Mouse (Mus musculus): Measurements from ENCODE around the gene Asb6. TPM values are rescaled to one million over a fixed set of nuclear protein-coding genes. Genes with fewer than 3 reads are reported as not detected.

Gene Asb6
- total and polyA plus RNA-seq, 3 experiments, result 50.1 to 54.6 TPM; not detected in 1

- TF ChIP-seq RCOR1 (IDR thresholded peaks at IDR 0.05; ENCODE audit: low read depth, low read length), result no peak
- TF ChIP-seq HCFC1 (IDR thresholded peaks at IDR 0.05; ENCODE audit: low read depth, low read length), result no peak
- TF ChIP-seq UBTF (IDR thresholded peaks at IDR 0.05; ENCODE audit: borderline replicate concordance, insufficient read depth, low read depth, low read length), result no peak
- no peak for TF ChIP-seq EP300 (IDR thresholded peaks at IDR 0.05; ENCODE audit: low read depth in 1 of 2, low read length in 2 of 2)
- TF ChIP-seq KAT2A (conservative IDR thresholded peaks at IDR 0.05; ENCODE audit: low read depth, low read length), result no peak
- TF ChIP-seq POLR2AphosphoS2 (IDR thresholded peaks at IDR 0.05; ENCODE audit: low read length), result no peak
- no peak for TF ChIP-seq ELF1 (IDR thresholded peaks at IDR 0.05; ENCODE audit: low read depth, low read length)
- TF ChIP-seq SIN3A (IDR thresholded peaks at IDR 0.05; ENCODE audit: low read length), result no peak
- no peak for TF ChIP-seq MAZ (IDR thresholded peaks at IDR 0.05; ENCODE audit: low read depth, low read length)
- TF ChIP-seq TAL1 (IDR thresholded peaks at IDR 0.05; ENCODE audit: low read length), result no peak
- peak; percentile 66 for TF ChIP-seq RAD21 (IDR thresholded peaks at IDR 0.05; ENCODE audit: low read depth, low read length)
- no peak for TF ChIP-seq MEF2A (IDR thresholded peaks at IDR 0.05; ENCODE audit: extremely low read depth, insufficient replicate concordance, low read depth, low read length, poor library complexity, severe bottlenecking)
- TF ChIP-seq CHD1 (IDR thresholded peaks at IDR 0.05; ENCODE audit: low read depth, low read length), result no peak
- no peak for TF ChIP-seq NRF1 (IDR thresholded peaks at IDR 0.05; ENCODE audit: insufficient read depth, low read depth, low read length, poor library complexity, severe bottlenecking)
Measured at GRCm38 (mm10) chr2:30775955-30776354, 54.2 kb downstream of the Asb6 start (continued).

- Histone ChIP-seq H3K27ac (ENCODE audit: control insufficient read depth, low read depth, low read length) (peak overlapping the region; percentile 75), H3K36me3 (ENCODE audit: control insufficient read depth in 1 of 2, insufficient read depth in 2 of 2, low read length in 2 of 2) (peaks cover 0 to 19% of the 10 kb centered on the region in 2 experiments; a peak in 2 of 4 replicates), H3K4me1 (ENCODE audit: control insufficient read depth in 1 of 2, insufficient read depth in 2 of 2, low read length in 2 of 2) (peaks cover 16 to 34% of the 10 kb centered on the region in 2 experiments), H3K9ac (ENCODE audit: control insufficient read depth, low read depth, low read length, poor library complexity, severe bottlenecking) (peak overlapping the region; percentile 40; the same call in 1 of the 2 replicates), H3K79me2 (ENCODE audit: control insufficient read depth, insufficient read depth, low read length, poor library complexity) (peaks cover 2% of the 10 kb centered on the region; the same call in 1 of the 2 replicates), H3K4me3 (ENCODE audit: control insufficient read depth in 1 of 2, insufficient read depth in 1 of 2, low read depth in 2 of 2, low read length in 2 of 2) (peak overlapping the region; percentile 4 to 10; a peak in 2 of 4 replicates), H3K27me3 (ENCODE audit: control insufficient read depth in 1 of 2, insufficient read depth in 2 of 2, low read length in 2 of 2) (no peaks in the 10 kb centered on the region), H3K9me3 (replicated peaks; ENCODE audit: insufficient read depth, low read length) (no peaks in the 10 kb centered on the region)
- DNase-seq (ENCODE audit: low read depth, low spot score), result no peak
- TF ChIP-seq GATA1 (IDR thresholded peaks at IDR 0.05; ENCODE audit: low read depth, low read length), result no peak
- no peak for TF ChIP-seq MYC (IDR thresholded peaks at IDR 0.05; ENCODE audit: low read depth, low read length)
- TF ChIP-seq RAD21 (IDR thresholded peaks at IDR 0.05; ENCODE audit: low read depth, low read length), result no peak
- TF ChIP-seq TCF12 (IDR thresholded peaks at IDR 0.05; ENCODE audit: low read depth, low read length), result no peak
- no peak for TF ChIP-seq CHD1 (IDR thresholded peaks at IDR 0.05; ENCODE audit: low read depth, low read length)
- TF ChIP-seq POLR2AphosphoS5 (IDR thresholded peaks at IDR 0.05; ENCODE audit: borderline replicate concordance, low read depth, low read length), result 0 out of 2 replicates have a peak, but pooled peaks have one; percentile 55
- no peak; a peak in 1 of 4 replicates for TF ChIP-seq EP300 (IDR thresholded peaks at IDR 0.05; ENCODE audit: low read depth in 1 of 2, low read length in 2 of 2)
- no peak for TF ChIP-seq CHD2 (IDR thresholded peaks at IDR 0.05; ENCODE audit: low read length)
- TF ChIP-seq ZC3H11A (IDR thresholded peaks at IDR 0.05; ENCODE audit: low read depth, low read length), result no peak
- TF ChIP-seq ETS1 (IDR thresholded peaks at IDR 0.05; ENCODE audit: low read depth, low read length), result no peak
- no peak for TF ChIP-seq HCFC1 (IDR thresholded peaks at IDR 0.05; ENCODE audit: low read depth, low read length)
- no peak for TF ChIP-seq MEF2A (IDR thresholded peaks at IDR 0.05; ENCODE audit: extremely low read depth, insufficient replicate concordance, low read depth, low read length, poor library complexity, severe bottlenecking)
- TF ChIP-seq BHLHE40 (IDR thresholded peaks at IDR 0.05; ENCODE audit: borderline replicate concordance, low read depth, low read length), result no peak
- TF ChIP-seq POLR2A (IDR thresholded peaks at IDR 0.05; ENCODE audit: control insufficient read depth in 1 of 2, insufficient read depth in 1 of 2, low read depth in 1 of 2, low read length in 2 of 2, poor library complexity in 1 of 2), result no peak
- no peak for TF ChIP-seq SMC3 (IDR thresholded peaks at IDR 0.05; ENCODE audit: low read depth, low read length)
- TF ChIP-seq MXI1 (IDR thresholded peaks at IDR 0.05; ENCODE audit: low read depth, low read length), result 0 out of 2 replicates have a peak, but pooled peaks have one; percentile 3
- no peak for TF ChIP-seq MAFK (IDR thresholded peaks at IDR 0.05; ENCODE audit: borderline replicate concordance, low read depth, low read length)
- TF ChIP-seq ZMIZ1 (IDR thresholded peaks at IDR 0.05; ENCODE audit: low read depth, low read length), result no peak
- no peak for TF ChIP-seq MAZ (IDR thresholded peaks at IDR 0.05; ENCODE audit: low read depth, low read length)
- no peak; the same call in 1 of the 2 replicates for TF ChIP-seq TBP (IDR thresholded peaks at IDR 0.05; ENCODE audit: low read depth, low read length)
- no peak for TF ChIP-seq ZKSCAN1 (IDR thresholded peaks at IDR 0.05; ENCODE audit: low read depth, low read length)
- no peak for TF ChIP-seq ELF1 (IDR thresholded peaks at IDR 0.05; ENCODE audit: low read depth, low read length)
- no peak for TF ChIP-seq UBTF (IDR thresholded peaks at IDR 0.05; ENCODE audit: borderline replicate concordance, insufficient read depth, low read depth, low read length)
- TF ChIP-seq NRF1 (IDR thresholded peaks at IDR 0.05; ENCODE audit: insufficient read depth, low read depth, low read length, poor library complexity, severe bottlenecking), result no peak
- no peak for TF ChIP-seq NELFE (IDR thresholded peaks at IDR 0.05; ENCODE audit: low read depth, low read length)
- no peak for TF ChIP-seq TAL1 (IDR thresholded peaks at IDR 0.05; ENCODE audit: low read length)
- TF ChIP-seq MYB (IDR thresholded peaks at IDR 0.05; ENCODE audit: low read depth, low read length), result no peak
Measured at GRCm38 (mm10) chr2:30773313-30774005, 56.7 kb downstream of the Asb6 start.
